Mouse (Mus musculus) erythroblast, embryonic 14.5 days (primary cell): ENCODE data around the gene Otop2.

Experiments
- GATA1 ChIP-seq: IDR thresholded peaks from 2 replicates; pipeline ENCODE4 v1.6.1; 2012; ENCODE audit warnings: low read length, inconsistent platforms, mixed read lengths
- TAL1 ChIP-seq: IDR thresholded peaks from 3 replicates; pipeline ENCODE4 v1.6.1; 2012; ENCODE audit warnings: low read length, inconsistent platforms, mixed read lengths

DNA sequence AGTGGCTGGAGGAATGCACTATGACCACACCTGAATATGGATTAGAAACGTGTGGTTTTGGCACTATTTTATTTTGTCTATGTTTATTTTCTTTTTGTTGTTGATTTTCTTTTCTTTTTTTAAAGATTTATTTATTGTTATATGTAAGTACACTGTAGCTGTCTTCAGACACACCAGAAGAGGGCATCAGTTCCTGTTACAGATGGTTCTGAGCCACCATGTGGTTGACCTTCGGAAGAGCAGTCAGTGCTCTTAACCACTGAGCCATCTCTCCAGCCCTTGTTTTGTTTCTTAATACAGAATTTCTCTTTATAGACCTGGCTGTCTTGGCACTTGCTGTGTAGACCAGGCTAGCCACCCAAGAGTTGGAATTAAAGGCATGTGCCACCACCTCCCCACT, 65.8 kb downstream of the Otop2 start:
- TF ChIP-seq TAL1 (no peak), GATA1 (no peak)
